Mouse (Mus musculus): ENCODE data around the gene Nhs. TPM values are rescaled to one million over a fixed set of nuclear protein-coding genes. Genes with fewer than 3 reads are reported as not detected.

Gene Nhs
- total RNA-seq, 2 experiments from 2014 or later = not detected

- ATAC-seq (replicated peaks; ENCODE audit: poor library complexity, severe bottlenecking) = no peak
These were observed 369.3 kb downstream of the Nhs start for GRCm38 (mm10) chrX:161790182-161790581.
